Comparison of ENCODE assay signal across 8 mouse cellular contexts in the genomic region with DNA sequence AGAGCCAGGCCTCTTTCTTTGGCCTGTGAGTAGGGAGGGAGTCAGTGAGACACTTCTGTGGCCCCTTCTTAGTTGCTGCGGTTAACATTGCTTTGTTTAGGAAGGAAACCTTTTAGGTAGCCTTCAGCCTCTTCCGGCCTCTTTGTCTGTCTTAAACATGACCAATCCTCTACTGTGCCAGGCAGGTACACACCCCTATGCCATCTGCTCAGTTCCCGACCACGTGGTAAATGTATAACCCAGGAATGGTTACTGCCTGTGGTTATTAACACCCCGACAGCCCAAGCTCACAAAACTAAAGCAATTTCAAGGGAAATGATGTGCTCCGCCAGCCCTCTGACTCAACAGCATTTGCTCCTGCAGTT. TPM values are rescaled to one million over a fixed set of nuclear protein-coding genes. Genes with fewer than 3 reads are reported as not detected.
DNase-seq lines count a peak whose midpoint lies in the region; ATAC-seq and TF ChIP-seq lines count a peak whose summit lies in the region.

No protein-coding gene starts in this region.

- H3K4me1 ChIP-seq in lung, embryonic 14.5 days (ENCODE audit: insufficient read depth) = no peaks in the 10 kb centered on the region
- no peaks in the 10 kb centered on the region for H3K4me1 ChIP-seq in bone marrow, adult 2 months (ENCODE audit: control insufficient read depth, insufficient read depth, low read length)
- 0 out of 2 replicates have a peak, but pooled peaks cover 3% of the 10 kb centered on the region for H3K4me1 ChIP-seq in lung, embryonic 16.5 days (replicated peaks; ENCODE audit: control insufficient read depth, insufficient read depth, low read length)

- no peaks in the 10 kb centered on the region for H3K9me3 ChIP-seq in lung, embryonic 14.5 days (ENCODE audit: low read depth, low read length)
- no peaks in the 10 kb centered on the region for H3K9me3 ChIP-seq in lung, embryonic 16.5 days (ENCODE audit: control insufficient read depth, low read length)

- no peak for TF ChIP-seq CTCF in lung, embryonic 14.5 days (IDR thresholded peaks at IDR 0.05; ENCODE audit: low read depth)
- TF ChIP-seq CTCF in bone marrow, adult 2 months (IDR thresholded peaks at IDR 0.05; ENCODE audit: control insufficient read depth, insufficient read depth, low read length) = no peak

- peak overlapping the region; percentile 54 for H3K9ac ChIP-seq in lung, embryonic 14.5 days
- peak overlapping the region; percentile 70 for H3K9ac ChIP-seq in lung, embryonic 16.5 days (ENCODE audit: low read length)

- H3K27ac ChIP-seq in lung, embryonic 14.5 days (ENCODE audit: low read depth) = peak overlapping the region; percentile 68
- peak overlapping the region; percentile 1 for H3K27ac ChIP-seq in bone marrow, adult 2 months (ENCODE audit: control insufficient read depth, insufficient read depth, low read depth, low read length, poor library complexity)
- H3K27ac ChIP-seq in lung, embryonic 16.5 days (ENCODE audit: low read length) = peak overlapping the region; percentile 65

- no peaks in the 10 kb centered on the region for H3K36me3 ChIP-seq in lung, embryonic 14.5 days (ENCODE audit: insufficient read depth)
- no peaks in the 10 kb centered on the region for H3K36me3 ChIP-seq in lung, embryonic 16.5 days (ENCODE audit: control insufficient read depth, insufficient read depth, low read length)

- peak; percentile 23 for DNase-seq in lung, embryonic 14.5 days
- DNase-seq in lung, postnatal 10 days = no peak
- DNase-seq in kidney, adult 18-20 months = peak; percentile 27
- DNase-seq in right cerebral cortex, postnatal 4 days = peak; percentile 1
- DNase-seq in thymus, postnatal 0 days (ENCODE audit: low spot score) = no peak

- H3K27me3 ChIP-seq in lung, embryonic 14.5 days (ENCODE audit: insufficient read depth, low read length) = no peaks in the 10 kb centered on the region
- no peaks in the 10 kb centered on the region for H3K27me3 ChIP-seq in lung, embryonic 16.5 days (ENCODE audit: control insufficient read depth, insufficient read depth, low read depth, low read length)

- ATAC-seq in lung, embryonic 14.5 days (ENCODE audit: insufficient read depth) = peak; percentile 64; the same call in 1 of the 2 replicates
- ATAC-seq in erythroid progenitor cell, adult 5-6 weeks (replicated peaks; ENCODE audit: low FRiP score, poor library complexity, severe bottlenecking) = peak; percentile 39; the same call in 1 of the 2 replicates
- peak; percentile 66; the same call in 1 of the 2 replicates for ATAC-seq in lung, embryonic 16.5 days (ENCODE audit: low read depth)

- no peak for TF ChIP-seq POLR2A in bone marrow, adult 2 months (IDR thresholded peaks at IDR 0.05; ENCODE audit: borderline replicate concordance, control insufficient read depth, low read depth, low read length)

- peak overlapping the region; percentile 52 for H3K4me2 ChIP-seq in lung, embryonic 14.5 days
- H3K4me2 ChIP-seq in lung, embryonic 16.5 days (ENCODE audit: low read depth, low read length) = peak overlapping the region; percentile 51

- 22% methylated on average over 6 of the region's 6 CpGs for WGBS in lung, embryonic 14.5 days
- 13% methylated on average over 6 of the region's 6 CpGs for WGBS in bone marrow, adult 2 months
- 25% methylated on average over 6 of the region's 6 CpGs for whole genome bisulfite sequencing in lung, embryonic 16.5 days

- H3K4me3 ChIP-seq in lung, embryonic 14.5 days (ENCODE audit: low read depth, low read length) = peak overlapping the region; percentile 57
- peak overlapping the region; percentile 82 for H3K4me3 ChIP-seq in bone marrow, adult 2 months (replicated peaks; ENCODE audit: control insufficient read depth, low read depth, low read length)
- peak overlapping the region; percentile 66 for H3K4me3 ChIP-seq in lung, embryonic 16.5 days (ENCODE audit: low read length)

RNA-seq across cellular contexts. Expression of gene Uprt, which starts 0.8 kb away (rescaled TPM):
- polyA plus RNA-seq in lung, embryonic 14.5 days (2014; fragmentation: Nextera tagmentation; extraction: Ambion mirVana) = 2.9 and 3.1 TPM in 2 replicates
- 2.4 TPM in 1 of 2 replicates, not detected in the other for polyA plus RNA-seq in bone marrow, adult 2 months (2011; ENCODE audit: insufficient read depth, insufficient read length, low replicate concordance, missing spikeins)
- 3.2 and 3.4 TPM in 2 replicates for total RNA-seq in erythroid progenitor cell, adult 5-6 weeks (2015; ENCODE audit: low replicate concordance)
- total RNA-seq in erythroid progenitor cell, adult 5-6 weeks (2017; ENCODE audit: low replicate concordance) = 1.9 and 3.4 TPM in 2 replicates
- 1.7 and 2.0 TPM in 2 replicates for polyA plus RNA-seq in lung, embryonic 16.5 days (2015; fragmentation: Nextera tagmentation; extraction: Ambion mirVana)
- 0.69 and 0.86 TPM in 2 replicates for polyA plus RNA-seq in thymus, postnatal 0 days (2015; fragmentation: Nextera tagmentation; extraction: Ambion mirVana)

Comparison
In these comparisons a context has a peak if more than half of its experiments do, and no peak if none do; other contexts are left out.
1. DNase-seq: peak in lung, embryonic 14.5 days (single experiment), kidney, adult 18-20 months (single experiment) and right cerebral cortex, postnatal 4 days (single experiment); none in lung, postnatal 10 days (single experiment) and thymus, postnatal 0 days (single experiment).
2. H3K27ac ChIP-seq: peak in every context shown above with its lines; median percentile 68 in lung, embryonic 14.5 days; 65 in lung, embryonic 16.5 days; 1 in bone marrow, adult 2 months.
3. Peak in every context shown above with its lines, with median percentiles within 50 percentile points of each other: ATAC-seq and H3K4me3 ChIP-seq.